Mouse (Mus musculus) frontal cortex, postnatal 36 days (tissue): ENCODE results near the gene Cdk10.
"Not testable (repeated sequence)": the region's sequence is repeated elsewhere in the genome, so short reads cannot be mapped to it uniquely, and the experiment has no call there.

ENCODE experiments used
- DNase-seq, 2 experiments: peaks; one replicate each; pipeline ENCODE4 v3.0.0; 2022; ENCODE audit warnings: low spot score in 2 of 2

Gene Cdk10

DNA sequence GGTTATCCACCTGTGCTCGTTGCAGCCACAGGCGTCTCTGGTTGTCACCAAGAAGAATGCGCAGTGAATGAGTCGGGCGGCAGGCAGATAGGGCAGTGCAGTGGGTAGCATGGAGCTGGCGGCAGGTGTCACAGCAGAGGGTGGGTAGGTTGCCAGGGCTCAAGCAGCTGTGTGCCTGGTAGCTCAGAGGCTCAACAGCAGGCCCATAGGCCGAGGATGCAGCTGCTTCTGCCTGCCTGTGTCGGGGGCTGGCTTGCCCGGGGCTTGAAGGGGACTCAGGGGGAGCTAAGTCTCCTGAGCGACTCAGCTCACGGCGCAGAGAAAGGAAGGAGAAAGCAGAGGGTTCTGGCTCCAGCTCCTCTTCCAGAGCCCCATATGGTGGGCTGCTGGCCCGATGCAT, 8.7 kb downstream of the Cdk10 start:
- DNase-seq: no peak

DNA sequence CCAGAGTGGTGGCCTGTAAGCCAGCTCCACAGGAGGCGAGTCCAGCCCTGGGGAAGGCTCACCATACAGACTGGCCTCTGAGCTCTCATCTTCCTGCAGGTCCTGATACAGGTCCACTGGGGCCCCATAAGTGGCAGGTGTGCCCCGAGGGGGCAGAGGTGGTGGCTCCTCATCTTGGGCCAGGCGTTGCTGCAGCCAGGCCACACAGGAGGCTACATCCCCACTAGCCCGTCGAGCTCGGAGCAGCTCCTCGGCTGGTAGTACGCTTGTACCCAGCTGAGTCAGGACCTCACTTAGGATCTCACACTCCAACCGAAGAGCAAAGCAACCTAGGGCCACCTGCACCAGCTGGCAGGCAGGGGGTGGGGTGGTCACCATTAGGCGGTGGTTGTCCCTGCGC, 9.1 kb downstream of the Cdk10 start:
- no peak for DNase-seq

DNA sequence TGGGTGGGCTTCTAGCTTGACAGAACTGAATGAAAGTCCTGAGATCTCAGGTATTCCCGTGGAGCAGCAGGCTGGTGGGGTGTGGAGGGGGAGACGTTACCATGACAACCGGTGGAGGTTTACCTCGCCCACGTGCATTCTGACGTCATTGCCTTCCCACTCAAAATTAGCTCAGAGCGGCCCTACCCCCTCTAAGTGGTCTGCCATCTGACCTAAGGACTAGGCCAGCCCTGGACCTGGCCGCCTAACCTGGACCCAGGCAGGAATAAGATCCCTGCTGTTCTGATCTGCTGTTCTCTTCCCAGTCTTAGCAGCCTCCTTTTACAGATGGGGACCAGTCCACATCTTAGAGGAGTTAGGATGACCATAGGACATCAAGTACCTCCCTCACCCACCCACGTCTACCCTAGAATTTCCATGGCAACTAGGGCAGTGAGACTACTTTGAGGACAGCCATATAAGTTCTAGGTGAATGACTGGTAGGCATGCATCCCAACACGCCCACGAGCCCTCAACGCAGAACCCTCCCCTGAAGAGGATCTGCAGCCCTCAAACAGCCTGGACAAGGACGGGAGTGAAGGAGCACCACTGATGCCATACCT, 10.4 kb downstream of the Cdk10 start:
- peak; percentile 82 to 91 for DNase-seq

DNA sequence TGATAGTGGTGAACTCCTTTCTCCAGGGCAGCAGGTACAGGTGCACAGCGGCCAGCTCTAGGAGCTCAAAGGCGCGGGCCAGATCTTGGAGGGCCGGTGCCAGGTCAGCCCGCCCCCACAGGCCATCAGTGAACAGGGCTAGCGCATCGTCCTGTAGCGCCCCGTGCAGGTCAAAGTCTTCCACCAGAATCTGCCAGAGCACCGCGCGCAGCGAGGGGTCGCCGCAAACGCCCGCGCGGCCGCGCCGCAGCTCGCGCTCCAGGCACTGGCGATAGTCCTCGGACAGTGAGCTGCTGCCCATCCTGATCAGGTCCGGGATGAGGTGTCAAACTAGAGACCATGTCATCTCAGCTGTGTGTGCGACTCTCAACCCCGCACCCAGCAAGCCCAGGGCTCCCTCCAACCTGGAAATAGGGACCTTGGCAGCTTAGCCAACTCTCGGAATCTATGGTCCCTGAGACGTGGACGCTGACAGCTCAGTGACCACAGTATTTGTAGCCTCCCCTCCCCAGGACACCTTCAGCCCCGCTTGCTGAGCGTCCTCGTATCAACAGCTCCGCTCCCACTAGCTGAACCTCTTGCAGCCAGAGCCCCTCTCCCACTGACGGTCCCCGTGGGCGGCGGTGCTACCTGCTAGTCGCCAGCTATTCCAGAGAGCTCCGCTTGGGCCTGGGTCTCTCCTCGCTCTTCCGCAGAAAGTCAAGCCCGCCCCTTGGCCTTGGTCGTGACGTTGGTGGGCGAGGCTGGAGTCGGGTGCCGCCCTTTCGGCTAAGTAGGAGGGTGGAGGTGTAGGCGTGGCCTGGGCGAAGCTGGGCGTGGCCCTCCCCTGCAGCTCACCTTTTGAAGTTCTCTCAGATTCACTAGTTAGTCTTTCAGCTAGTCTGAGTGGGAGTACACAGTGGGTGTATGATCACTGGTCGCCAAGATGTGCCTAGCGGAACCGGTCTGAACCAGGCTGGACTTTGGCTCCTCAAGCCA, 11.2 kb downstream of the Cdk10 start, which contains the start of gene Spata2l:
TSS of gene Spata2l (minus strand) at position 714 of the 978 bp plus-strand sequence.
- DNase-seq: peak; percentile 80 to 87

DNA sequence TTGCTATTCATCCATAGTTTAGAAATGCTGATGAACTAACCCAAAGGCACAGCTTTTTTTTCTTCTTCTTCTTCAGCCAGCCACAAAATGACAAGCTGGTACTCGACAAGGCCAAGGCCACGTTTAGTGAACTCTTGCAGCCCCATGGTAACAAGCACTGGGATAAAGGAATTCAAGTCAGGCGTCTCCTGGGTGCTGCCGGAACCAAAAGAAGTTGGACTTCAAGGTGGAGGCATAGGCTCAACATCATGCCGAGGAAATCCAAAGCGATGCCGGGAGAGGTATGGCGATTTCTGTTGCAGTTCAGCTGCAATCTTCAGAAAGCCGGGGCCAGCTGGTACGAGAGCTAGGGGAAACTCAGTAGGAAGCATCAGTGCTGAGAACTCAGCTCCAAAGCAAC, 14.8 kb downstream of the Cdk10 start:
- no peak for DNase-seq

DNA sequence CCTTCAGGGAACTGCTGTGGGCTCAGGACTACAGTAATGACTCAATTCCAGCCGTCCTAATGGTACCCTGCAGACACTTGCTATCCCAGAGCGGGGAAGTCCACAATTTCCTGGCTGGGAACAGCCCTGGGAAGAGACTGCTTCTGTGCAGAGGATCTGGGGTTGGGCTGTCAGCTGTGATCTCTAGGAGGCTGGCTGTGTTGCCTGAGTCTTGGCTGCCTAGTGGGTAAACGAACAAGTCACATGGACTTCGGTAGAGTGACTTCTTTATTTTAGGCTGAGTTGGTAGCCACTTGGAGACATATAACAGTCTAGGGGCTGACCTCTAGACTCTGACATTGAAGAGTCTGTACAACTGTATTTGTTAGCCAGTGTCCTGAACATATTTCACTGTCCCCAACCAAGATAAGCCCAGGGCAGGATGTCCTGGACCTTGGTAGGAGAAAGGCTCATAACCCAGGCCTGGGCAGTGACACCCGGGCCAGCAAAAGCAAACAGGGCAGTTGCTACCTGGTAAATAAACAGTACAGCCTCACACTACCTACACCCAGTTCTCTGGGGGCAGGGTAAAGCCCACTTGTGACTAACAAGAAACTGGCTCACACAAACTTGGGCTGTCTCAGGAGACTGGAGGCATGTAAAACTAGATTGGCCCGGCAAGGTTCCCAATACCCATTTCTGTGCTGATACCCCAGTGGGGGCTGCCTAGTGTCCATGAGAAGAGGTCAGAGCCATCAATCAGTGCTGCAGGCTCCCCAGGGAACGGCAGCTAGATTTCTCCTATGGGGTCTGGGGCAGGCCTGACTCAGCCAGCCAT, 17.7 kb downstream of the Cdk10 start:
- DNase-seq: no peak

DNA sequence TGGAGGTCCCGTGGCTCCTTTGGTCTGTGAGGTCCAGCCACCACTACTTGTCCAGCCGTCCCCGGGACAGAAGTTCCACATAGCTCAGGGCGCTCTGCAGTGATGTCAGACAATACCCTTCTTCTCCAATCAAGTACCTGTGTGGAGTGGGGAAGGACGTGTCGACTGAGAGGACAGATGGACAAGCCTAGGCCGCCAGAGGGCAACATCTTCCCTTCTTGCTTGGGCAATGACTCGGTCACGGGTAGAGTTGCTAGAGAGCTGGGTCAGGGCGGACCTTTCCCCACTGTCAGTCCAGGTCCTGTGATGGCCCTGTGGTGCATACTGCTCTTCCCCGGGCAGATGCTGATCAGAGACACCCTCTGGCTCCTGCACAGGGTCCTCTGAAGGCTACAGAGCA, 18.4 kb downstream of the Cdk10 start:
- no peak for DNase-seq

DNA sequence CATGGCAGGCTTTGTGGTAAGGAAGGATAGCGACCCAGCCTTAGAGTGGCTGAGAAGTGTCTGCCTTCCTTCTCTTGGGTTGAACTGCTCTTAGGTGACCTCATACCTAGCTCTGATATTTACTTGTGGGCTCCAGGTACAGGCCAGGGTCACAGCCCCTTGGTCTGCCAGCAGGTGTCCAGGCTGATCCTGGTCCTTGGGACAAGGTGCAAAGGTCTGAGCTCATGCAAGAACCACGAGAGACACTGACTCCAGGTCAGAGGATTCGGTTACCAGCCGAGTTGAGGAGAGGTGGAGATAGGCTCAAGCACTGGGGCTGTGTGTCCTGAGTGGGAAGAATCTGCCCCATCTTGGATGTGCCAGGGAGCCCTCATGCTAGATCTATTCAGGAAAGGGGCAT, 19.7 kb downstream of the Cdk10 start:
- no peak for DNase-seq

DNA sequence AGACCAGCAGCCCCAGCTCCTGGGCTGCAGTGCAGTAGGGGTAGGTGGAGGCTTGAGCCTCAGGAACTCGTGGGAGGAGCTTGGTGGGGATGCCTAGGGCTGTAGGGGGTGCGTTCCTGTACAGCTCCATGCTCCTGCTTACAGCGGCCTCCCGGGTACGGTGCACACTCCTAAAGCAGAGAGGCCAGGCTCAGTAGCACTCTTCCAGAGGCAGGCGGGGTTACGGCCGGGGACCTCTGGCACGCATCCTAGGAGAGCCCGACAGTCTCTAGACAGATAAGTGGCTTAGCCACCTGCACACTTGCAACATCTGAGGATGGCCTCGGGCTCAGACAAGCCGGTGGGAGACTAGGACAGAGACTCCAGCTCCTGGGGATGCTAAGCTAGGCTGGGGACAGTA, 20.9 kb downstream of the Cdk10 start:
- no peak for DNase-seq

DNA sequence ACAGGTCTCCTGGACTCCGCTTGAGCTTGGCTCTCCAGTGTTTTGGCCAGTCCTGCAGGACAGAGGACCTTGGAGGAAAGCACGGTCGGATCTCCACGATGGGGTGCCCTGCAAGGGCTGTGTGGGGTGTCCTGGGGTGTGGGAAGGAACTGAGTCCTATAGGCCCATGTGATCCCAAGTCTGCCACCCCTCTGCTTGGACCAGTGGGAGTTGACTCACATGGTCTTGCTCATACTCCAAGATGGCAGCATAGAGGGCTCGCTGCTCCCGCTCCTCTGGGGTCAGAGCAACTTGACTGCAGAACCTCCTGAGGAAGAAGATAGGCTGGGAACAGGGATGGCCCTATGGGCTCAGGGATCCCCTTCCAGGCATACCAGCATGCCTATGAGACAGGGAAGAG, 23.1 kb downstream of the Cdk10 start:
- DNase-seq: no peak

DNA sequence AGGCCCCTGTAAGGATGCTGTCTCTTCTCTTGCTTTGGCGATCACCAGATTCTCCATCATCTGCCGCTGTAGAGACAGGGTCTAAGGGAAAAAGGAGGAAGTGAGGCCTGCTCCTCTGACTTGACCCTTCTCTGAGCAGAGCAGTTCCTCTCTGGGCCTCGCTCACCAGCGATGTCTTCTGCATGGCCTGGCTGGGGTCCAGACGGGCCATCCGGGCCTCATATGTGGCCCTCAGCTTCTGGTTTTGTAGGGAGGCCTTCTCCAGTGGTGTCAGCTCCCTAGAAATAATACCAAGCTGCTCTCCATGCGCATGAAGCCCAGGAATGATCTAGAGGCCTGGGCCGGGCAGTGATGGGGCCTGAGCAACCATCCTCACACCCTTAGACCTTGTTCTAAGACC, 24.0 kb downstream of the Cdk10 start:
- no peak for DNase-seq

DNA sequence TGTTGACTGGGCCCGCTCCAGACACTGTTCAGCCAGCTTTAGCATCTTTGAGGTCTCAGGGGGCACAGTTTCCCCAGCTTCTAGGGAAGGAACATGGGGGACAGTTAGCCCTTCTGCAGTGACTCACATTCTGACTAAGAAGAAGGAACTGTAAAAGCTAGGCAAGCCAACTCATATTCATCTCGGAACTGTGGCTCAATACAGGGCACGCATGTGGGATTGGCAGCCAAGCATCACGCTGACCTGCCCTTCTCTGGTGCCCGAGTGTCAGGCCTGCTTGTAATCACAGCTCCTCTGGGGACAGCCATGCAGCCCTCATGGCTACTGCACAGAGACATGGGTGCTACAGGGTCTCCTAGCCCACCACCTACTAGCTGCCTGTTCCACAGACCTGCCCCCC, 26.3 kb downstream of the Cdk10 start:
- no peak for DNase-seq

DNA sequence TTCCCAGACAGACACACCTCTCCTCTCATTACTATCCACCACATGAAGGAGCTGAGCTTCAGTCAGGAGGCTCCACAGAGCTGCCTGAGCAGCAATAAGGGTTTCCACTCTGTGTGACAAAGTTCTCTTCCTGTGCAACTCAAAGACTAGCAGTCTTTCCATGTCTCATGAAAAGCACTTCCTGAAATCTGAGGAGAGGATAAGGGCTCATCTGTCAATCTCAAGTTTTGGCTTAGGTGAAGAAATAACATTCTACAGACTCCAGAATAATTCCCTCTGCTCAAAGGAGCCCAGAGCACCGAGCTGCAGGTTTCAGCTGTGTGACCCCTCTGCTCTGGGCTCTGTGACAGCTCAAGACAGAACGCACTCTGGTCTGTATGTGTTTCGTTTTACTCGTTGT, 28.3 kb downstream of the Cdk10 start:
- no peak for DNase-seq

DNA sequence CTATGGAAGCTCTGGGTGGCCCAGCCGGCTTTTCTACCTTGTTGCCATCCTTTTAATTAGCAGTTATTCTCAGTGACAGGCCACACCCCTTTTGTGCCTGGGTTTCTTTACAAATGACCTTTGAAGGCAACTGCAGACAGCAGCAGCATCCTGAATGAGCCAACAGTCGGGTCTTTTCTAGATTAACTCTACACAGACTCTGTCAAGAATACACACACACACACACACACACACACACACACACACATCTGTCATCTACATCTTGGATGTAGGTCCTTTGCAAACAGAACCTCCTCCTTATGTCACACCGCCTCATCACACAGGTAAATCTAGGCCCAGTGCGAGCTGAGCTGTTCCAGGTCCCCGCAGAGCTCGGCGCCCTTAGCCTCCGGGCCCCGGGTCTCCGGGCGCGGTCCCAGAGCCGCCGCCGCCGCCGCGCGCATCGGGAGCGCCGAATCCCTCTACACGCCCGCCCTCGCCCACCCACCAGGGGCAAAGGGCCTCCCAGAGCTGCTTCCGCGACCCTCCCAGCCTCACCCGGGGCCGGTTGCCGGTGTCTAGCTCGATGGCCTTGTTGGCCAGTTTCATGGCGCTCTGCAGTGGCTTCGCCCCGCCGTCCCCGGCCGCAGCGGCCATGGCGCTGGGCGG, 28.9 kb downstream of the Cdk10 start:
- DNase-seq: no peak

DNA sequence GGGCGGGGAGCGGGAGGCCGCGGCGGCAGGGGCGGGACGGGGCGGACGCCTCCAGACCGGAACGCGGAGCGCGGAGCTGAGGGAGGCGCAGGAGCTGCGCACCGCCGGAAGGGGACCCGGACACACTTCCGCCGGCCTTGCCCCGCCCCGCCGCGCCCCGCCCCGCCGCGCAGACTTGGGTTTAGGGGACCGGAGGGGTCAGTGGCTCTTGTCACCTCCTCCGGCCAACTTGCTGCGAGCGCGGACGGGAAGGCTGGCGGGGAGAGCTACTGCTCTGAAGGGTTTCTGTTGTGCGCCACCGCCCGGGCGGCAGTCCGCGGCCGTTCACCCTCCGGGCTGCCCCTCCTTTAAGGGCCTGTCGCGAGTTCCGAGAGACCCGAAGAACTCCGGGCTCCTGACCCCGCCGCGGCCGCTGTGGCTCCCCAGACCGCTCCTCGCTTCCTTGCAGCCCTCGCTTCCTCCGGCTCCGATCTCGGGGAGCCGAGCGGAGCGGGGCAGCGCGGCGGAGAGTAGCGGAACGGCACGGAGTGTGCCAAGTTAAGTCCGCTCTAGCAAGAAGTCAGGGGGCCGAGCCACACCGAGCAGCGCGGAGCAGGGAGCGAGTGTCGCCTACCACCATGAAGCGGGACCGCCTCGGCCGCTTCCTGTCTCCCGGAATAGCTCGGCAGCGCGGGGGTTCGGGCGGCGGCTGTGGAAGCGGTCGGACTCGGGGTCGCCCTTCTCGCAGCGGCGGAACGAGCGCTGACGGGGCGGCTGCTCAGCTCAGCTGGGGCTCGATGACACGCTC, 29.6 kb downstream of the Cdk10 start, which contains the start of the genes Zfp276 and Vps9d1:
TSS of gene Zfp276 (plus strand) at position 97 of the 787 bp plus-strand sequence.
TSS of gene Vps9d1 (minus strand) at position 250 of the 787 bp plus-strand sequence.
- DNase-seq: peak; percentile 75 to 79

DNA sequence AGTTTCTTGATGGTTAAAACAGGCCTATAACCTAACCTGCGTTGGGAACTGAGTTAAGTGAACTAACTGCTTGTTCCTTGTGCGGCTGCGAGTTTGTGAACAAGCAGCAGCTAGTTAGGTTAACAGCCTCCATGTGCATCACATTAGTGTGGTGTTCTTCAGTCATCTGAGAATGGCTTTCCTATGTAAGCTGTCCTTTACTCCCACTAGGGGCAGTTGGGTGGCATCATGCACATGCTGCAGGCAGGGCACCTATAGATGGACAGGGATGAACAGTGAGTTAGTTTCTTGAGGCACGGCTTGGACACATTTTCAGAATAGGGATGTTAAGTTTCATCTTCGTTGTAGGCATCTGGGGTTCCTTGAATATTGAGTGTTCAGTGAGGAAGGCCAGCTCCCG, 30.5 kb downstream of the Cdk10 start:
- DNase-seq: no peak

DNA sequence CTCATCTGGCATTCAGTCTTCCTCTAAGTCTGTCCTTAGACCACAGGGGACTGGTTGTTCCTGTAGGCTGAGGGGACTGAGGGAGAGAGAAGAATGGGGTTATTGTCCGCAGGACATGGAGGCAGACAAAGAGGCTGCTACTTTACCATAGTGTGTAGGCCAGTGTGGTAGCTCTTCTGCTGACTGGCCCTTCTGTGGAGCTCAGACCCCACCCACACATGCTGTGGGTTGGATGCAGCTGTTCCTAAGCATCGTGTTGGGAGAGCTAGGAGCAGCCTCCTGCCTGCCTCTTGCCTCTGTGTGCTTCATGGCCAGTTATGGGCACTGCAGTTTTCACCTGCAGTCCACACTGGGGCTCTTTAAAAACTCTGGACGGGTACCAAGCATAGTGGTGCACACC, 32.5 kb downstream of the Cdk10 start:
- DNase-seq: peak; percentile 53 to 57

DNA sequence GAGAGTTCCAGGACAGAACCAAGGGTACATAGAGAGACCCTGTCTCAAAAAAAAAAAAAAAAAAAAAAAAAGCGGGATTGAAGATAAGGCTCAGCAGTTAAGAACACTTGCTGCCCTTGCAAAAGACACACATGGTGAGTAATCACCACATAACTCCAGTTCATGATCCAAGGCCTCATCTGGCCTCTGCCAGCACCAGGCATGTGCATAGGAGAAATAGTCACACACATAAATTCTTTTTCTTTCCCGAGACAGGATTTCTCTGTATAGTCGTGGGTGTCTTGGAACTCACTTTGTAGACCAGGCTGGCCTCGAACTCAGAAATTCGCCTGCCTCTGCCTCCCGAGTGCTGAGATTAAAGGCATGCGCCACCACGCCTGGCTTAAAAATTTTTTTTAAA, 33.0 kb downstream of the Cdk10 start:
- not testable (repeated sequence) for DNase-seq

DNA sequence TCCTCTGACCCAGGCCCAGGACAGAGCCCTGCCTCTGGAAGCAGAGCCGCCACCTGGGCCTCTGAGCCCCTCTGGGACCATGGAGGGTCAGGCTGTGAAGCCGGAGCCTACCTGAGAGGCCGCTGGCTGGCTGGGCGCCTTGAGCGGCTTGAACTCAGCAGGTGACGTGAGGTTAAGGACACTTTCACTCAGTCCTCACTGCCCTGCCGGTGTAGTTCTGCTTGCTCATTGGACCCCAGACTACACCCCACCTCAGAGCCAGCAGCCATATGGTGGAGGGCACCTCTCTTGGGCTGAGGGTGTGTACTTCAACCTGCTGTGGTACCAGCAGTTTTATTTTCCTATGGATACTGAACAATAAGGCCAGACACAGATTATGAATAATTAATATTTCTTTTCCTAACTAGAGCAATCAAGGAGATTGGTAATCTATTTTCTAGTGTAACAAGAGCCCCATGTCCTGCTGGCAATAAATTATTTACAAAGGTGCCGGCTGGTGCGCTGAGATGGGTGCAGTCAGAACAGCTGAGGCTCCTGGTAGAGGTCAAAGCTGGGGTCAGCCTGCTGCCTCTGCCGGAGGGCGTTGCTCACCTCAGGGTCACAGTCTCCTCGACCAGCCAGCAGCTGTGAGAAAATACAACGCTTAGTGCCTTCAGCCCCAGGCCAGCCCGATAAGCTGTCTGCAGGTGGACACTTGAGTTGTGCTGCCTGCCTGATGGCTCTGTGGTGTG, 43.4 kb downstream of the Cdk10 start:
- no peak for DNase-seq

DNA sequence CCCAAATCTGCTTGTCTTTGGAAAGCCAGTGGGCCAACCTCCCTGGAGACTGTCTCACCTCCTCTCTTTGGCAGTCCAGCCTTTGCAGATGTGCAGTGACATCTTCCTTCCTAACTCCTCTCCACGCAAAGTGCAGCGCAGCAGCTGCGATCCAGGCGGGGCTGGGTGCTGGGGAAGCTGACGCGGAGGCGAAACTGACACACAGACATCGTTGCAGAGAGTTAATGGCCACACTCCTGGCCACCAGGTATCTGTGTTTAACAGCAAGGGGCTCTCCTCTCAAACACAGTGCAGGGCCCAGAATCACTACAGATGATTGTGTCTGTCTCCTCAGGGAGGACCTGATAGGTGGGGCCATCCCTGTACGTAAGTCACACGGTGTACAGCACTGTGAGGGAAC, 46.5 kb downstream of the Cdk10 start:
- no peak for DNase-seq
